Mouse (Mus musculus) right cerebral cortex, postnatal 14 days (tissue): ENCODE measurements around the gene Kat6b.

ENCODE experiments used
- DNase-seq: peaks from one replicate; pipeline ENCODE4 v3.0.0; 2022

Kat6b gene

DNA sequence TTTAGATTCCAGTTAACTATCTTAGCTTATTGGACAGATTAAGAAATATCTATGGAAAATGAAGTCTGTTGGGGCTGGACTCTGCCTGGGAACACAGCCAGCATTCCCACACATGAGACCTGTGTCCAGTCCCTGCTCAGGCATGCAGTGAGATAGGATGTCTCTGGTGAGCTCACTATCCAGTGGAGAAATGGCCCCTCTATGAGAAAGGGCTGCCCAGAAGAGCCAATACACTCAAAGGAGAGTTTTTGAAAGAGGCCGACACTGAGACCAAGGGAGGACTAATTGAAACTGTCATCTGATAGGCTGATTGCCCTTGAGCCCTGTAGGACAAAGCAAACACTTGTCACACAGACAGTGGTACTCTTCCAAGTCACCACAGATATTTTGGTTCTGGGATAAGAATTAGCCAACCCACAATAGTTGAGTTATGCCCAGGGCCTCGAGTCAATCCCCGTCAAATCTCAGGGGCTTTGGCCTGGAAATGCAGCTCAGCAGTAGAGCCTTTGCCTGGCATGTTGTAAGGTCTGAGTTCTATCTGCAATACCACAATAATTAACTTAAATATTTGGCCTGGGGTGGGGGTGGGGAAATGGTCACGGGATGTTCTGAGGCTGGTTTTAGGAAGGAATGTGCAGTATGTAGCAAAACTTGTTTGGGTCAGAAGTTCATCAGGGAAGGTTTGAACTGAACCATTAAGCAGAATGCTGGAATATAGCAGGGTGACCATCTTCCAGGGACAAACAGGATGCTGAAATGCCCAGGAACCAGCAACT lies 239.4 kb downstream of the Kat6b start:
- no peak for DNase-seq
